Mouse (Mus musculus): Measurements from ENCODE around the gene Mis18a. TPM values are rescaled to one million over a fixed set of nuclear protein-coding genes. Genes with fewer than 3 reads are reported as not detected.

Gene Mis18a
- total RNA-seq, 2 experiments from 2014 or later = 2.7 to 4.8 TPM

Other genes starting within 250 kb of the Mis18a start
- 10 to 100 TPM; 14.2 to 14.7 TPM for gene Mrap, start 10.8 kb upstream of the Mis18a start, total RNA-seq (2021)
- 1 to 10 TPM; 6.1 to 6.6 TPM for gene Urb1, start 83.0 kb upstream of the Mis18a start, total RNA-seq (2021)
- gene Eva1c, start 99.3 kb upstream of the Mis18a start, total RNA-seq (2021) = 1 to 10 TPM; 1.1 to 1.4 TPM
- gene Cfap298, start 207.7 kb upstream of the Mis18a start, total RNA-seq (2021) = 10 to 100 TPM; 27.0 to 28.5 TPM